Mouse (Mus musculus) brown adipose tissue, adult 24 weeks (tissue): ENCODE results near the gene Tctex1d1. TPM values are rescaled to one million over a fixed set of nuclear protein-coding genes. Genes with fewer than 3 reads are reported as not detected.

Source experiments
- H3K27ac ChIP-seq: fragments of 200-500 bp; replicated peaks from 2 replicates; pipeline ENCODE4 v1.5.1; 2012; ENCODE audit warnings: low read depth, mild to moderate bottlenecking, low read length
- H3K4me1 ChIP-seq: fragments of 200-500 bp; 2 replicates; pipeline ENCODE4 v1.6.1; 2012; ENCODE audit warnings: low read length, mixed read lengths; ENCODE audit not compliant: control insufficient read depth, insufficient read depth, insufficient read length
- H3K4me3 ChIP-seq: fragments of 200-500 bp; 2 replicates; pipeline ENCODE4 v1.5.1; 2012; ENCODE audit warnings: low read depth, mild to moderate bottlenecking, low read length, moderate library complexity; ENCODE audit not compliant: insufficient read depth
- polyA plus RNA-seq: library from polyadenylated mRNA; stranded (reverse); fragments of >200 nt; gene quantifications from 2 replicates; pipeline ENCODE4 v1.2.4, GENCODE M21; 2012; ENCODE audit not compliant: missing spikeins, insufficient read depth, insufficient read length

Tctex1d1 gene
- polyA plus RNA-seq, 1 experiment = not detected

DNA sequence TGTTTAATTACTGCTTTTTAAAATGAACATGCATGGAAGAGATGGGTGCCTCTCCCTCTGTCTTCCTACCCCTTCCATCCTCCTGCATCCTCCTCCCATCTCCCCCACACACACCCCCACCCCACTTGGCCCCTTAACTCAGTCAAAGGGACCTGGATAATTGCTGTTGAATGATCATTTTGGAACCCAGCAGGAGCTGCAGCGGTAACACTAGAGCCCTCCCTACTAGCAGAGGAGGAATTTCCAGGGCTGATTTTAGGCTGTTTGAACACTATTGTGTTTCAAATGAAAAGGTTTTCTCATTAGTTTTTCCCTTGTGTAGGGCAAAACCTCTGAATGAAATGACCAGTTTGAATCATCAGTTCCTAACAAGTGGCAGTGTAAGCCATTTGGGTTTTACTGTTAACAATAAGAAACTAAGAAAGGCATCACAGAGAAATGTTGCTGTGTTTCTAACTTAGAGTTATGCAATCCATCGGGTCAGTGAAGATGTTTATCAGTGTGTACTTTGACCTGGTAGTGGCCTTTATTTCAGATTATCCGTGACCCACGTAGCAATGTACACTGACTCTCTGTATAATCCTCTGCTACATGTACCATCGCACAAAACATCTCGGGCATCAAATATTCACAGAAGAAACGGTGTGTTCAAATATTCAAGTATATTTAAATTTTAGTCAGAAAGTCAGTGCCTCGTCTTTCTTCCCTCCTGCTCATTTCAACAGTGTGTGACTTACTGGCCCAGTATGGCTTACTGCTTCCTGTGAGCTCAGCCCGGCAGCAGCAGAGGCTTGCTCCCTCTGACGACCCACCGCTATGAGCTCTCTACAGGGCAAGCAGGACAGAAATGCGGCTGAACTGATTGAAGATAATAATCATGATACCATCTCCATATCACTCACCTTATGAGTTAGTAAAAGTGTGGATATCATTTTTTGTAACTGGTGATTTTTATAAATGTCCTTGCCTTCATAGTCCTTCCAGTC lies 1.8 kb upstream of the Tctex1d1 start:
- Histone ChIP-seq H3K4me3 (no peak overlapping the region), H3K4me1 (no peaks in the 10 kb centered on the region), H3K27ac (no peak overlapping the region)

DNA sequence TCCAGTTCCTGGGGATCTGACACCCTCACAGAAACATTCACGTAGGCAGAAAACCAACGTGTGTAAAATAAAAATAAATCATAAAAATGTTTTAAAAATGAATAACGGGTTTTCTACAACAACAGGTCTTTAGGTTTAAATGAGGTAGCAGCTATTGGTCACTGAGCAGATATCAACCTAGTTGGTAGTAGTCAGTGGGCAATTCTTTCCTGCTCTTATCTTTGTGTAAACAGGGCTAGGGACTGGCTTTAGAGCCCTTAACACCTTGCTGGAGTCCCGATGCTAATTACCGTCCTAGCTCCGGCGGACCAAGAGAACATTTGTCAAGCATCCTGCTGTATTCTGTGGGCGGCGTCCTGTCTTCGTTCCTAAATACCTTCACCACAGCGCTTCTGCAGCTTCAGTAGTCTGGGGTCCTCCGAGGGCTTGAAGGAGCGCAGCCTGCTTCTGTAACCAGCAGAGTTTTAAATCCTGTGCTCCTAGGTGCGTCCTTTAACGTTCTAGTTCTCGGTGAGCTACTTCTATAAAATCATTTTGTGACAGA lies 556 bp upstream of the Tctex1d1 start:
- no peak overlapping the region for H3K4me3 ChIP-seq
- H3K4me1 ChIP-seq = no peaks in the 10 kb centered on the region
- H3K27ac ChIP-seq = no peak overlapping the region

DNA sequence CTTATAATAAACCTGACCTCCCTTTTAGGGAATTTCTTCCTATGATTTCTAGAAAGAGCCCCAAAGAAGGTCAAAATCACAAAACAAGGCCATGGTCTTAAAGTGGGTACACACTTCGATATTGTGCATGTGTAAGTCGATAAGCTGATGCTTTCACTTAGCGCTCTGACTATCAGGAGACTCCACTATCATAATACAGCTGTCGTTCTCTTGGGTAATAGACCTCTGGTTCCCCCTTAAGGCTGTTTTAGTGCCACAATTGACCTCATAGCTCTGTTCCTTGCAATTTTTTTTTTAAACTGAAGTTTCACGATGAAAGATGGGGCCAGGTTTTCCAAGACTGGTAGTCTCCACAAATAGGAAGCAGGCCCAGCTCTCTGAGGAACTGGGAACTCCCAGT lies 979 bp downstream of the Tctex1d1 start:
- no peak overlapping the region for H3K27ac ChIP-seq
- H3K4me3 ChIP-seq = no peak overlapping the region
- no peaks in the 10 kb centered on the region for H3K4me1 ChIP-seq

DNA sequence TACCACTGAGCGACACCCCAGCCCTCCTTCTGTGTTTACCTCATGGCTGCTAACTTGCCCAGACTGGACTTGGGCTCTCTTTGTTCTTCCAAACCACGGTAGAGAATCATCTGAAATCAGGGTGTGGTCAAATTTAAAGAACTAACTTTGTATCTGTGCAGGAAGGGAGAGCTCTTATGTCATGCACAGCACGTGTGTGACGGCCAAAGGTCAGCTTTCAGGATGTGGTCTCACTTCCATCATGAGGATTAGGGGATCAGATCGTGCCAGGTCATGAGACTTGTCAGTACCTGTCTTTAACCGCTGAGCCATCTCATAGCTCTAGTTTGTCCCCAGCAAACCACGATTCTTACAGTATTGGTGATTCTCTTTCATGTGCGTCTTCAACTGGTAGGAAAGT lies 3.3 kb downstream of the Tctex1d1 start:
- no peak overlapping the region for H3K27ac ChIP-seq
- no peak overlapping the region for H3K4me3 ChIP-seq
- no peaks in the 10 kb centered on the region for H3K4me1 ChIP-seq

DNA sequence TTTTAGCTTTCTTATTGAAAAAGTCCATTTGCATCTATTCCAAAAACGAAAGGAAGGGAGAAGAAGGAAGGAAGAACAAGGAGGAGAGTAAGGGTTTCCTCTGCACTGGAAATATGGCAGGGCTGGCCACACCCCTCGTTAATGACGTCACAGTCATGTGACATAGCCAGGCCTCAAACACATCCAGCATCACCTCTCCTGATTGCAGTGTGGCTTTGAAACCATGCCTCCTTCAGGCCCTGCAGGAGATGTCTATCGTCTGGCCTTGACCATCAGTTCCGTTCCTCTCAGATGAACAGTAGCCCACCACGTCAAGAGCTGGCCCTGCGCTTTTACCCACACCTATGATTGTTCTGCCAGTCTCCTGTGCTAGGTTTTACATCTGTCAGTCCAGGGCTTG lies 7.8 kb downstream of the Tctex1d1 start:
- H3K27ac ChIP-seq = no peak overlapping the region
- no peak overlapping the region for H3K4me3 ChIP-seq
- no peaks in the 10 kb centered on the region for H3K4me1 ChIP-seq

DNA sequence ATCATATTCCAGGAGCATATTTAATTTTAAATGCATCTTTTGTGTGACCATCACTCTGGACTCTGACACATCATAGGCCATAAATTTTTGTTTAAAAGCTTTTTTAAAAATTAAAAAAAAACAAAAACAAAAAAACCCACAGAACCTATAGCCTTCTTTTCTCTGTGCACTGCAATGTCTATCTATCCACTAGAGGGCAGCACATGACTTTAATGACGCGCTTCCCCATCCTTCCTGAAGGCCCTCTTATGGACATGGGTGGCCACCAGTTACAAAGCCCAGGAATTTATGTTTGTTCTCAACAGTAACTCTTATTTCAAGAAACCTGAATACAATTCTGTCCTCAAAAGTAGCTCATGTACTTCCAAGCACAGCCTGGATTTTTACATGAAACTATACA lies 8.5 kb downstream of the Tctex1d1 start:
- no peak overlapping the region for H3K4me3 ChIP-seq
- no peaks in the 10 kb centered on the region for H3K4me1 ChIP-seq
- H3K27ac ChIP-seq = no peak overlapping the region

DNA sequence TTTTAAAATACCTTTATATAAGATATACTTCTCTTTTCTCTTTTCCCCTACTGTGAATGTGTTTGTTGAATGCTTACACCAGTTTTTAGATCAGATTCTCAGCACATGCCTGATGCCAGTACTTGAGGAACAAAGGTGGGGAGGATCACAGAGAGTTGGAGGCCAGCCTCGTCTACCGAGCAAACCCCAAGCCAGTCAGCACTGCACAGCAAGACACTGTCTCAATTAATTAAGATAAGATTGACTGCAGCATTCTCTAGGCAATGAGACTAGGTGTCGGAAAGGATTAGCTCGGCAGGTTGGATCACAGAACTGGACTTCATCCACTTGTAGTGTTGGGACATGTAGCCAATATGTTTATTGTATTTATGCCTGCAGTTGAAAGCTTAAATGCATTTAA lies 8.9 kb downstream of the Tctex1d1 start:
- Histone ChIP-seq H3K27ac (no peak overlapping the region), H3K4me3 (no peak overlapping the region), H3K4me1 (no peaks in the 10 kb centered on the region)

DNA sequence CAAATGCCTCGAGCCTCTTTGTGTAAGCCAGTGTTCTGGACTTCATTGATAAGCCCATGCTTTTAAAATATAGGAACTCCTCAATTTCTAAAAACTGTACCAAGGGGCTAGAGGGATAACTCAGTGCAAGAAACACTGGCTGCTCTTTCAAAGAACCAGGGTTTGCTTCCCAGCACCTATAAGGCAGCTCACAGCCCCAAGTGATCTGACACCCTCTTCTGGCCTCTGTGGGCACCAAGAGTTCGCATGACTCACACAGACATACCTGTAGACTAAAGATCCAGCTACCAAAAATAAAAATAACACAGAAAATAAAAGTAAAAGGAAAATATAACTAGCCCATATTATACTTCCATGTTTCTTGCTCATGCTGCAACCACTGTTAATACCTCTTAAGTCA lies 9.3 kb downstream of the Tctex1d1 start:
- Histone ChIP-seq H3K4me3 (no peak overlapping the region), H3K27ac (no peak overlapping the region), H3K4me1 (no peaks in the 10 kb centered on the region)

DNA sequence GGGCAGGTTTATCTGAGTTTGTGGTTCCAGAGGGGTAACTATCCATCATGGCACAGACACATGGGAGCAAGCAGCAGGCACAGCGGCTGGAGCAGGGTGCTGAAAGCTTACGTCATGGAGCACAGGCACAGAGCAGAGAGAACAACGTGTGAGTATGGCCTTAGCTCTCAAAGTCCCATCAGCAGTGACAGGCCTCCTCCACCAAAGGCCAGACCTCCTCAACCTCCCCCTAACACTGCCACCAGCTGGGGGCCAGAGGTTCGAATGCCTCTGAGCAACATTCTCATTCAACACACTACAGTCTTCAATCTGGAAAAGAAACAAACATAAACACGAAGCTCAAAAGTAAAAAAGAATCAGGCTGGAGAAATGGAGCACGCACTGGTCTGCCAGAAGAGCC lies 10.1 kb downstream of the Tctex1d1 start:
- Histone ChIP-seq H3K4me1 (no peaks in the 10 kb centered on the region), H3K27ac (no peak overlapping the region), H3K4me3 (no peak overlapping the region)

DNA sequence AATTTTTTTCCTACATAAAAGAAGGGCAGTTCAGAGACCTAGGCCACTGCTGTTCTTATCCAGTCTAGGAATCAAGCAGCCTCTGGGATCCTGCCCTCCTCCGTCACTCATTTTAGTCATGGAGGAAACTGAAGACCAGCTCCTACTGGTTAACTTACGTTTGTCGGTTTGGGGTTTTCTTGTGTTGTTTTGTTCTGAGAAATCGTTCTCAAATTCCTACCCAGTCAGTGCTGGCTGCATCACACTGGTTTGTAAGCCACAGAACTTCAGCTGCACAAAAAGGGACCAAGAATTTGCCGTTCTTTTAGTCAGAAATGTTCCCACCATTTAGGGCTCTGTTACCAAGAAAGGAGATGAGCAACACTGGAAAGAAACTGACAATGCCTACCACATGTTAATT lies 11.0 kb downstream of the Tctex1d1 start:
- Histone ChIP-seq H3K4me1 (no peaks in the 10 kb centered on the region), H3K27ac (no peak overlapping the region), H3K4me3 (no peak overlapping the region)

DNA sequence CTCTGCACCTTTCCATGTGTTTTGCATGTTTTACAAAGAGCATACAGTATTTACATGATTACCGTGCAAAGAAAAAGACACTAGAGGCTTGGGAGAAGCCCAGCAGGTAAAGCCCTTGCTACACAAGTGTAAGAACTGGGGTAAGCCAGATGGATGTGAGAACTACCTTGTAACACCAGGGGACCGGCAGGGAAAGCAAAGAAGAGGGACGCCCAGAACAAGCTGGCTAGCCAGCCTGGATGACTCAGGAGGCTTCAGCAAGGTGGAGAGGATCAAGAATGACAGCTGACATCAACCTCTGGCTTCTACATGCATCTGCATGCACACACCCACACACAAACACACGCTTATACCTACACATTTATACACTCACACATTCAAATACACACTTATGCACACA lies 11.6 kb downstream of the Tctex1d1 start:
- H3K4me3 ChIP-seq = no peak overlapping the region
- H3K27ac ChIP-seq = no peak overlapping the region
- no peaks in the 10 kb centered on the region for H3K4me1 ChIP-seq

DNA sequence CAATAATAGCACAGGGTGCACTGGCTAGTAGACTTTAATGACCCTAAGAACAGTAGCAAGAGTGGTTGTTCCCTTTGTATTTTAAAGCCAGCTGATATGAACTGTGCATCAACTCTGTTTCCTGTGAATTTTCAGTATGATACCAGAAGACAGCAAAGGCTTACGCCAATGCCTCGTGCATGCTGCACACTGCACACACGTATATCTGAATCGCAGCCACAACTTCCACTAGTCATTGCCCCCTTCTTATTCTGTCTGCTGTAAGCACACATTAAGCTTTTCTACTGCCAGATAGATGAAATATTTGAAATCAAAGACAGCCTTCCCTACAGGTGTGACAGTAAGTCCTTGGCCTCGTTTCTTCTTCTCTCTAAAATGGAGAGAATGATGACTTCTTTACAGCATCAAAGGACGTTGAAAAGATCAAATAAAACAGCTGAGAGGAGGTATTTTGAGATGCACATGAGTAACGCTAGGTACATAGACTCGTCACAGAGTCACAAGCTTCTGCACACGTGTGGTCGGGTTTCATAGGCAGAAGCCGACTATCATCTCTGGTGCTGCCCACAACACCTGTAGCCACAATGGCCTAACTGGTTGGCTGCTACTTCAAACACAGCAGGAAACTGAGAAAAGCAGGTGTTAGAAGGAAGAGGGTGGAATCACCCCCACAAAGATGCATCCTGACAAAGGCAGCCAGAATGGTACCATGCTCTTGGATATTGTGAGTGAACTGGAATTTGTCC lies 12.4 kb downstream of the Tctex1d1 start:
- no peak overlapping the region for H3K27ac ChIP-seq

DNA sequence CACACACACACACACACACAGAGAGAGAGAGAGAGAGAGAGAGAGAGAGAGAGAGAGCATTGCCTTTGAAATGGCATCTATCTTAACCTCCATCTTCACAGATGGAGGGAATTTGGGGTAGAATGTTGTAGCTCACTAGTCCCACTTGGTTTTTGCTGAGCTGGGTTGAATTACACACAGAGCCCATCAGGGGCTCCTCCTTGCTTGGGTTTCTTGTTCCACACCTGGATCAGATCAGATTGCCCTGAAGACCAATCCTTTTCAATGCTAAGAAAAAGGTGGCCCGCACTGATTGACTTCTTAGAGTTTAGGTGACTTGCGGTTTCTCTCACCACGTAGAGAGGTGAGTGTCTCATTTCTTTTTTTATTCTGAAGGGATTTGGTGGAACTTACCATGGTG lies 13.3 kb downstream of the Tctex1d1 start:
- H3K27ac ChIP-seq = no peak overlapping the region
- peaks cover 2% of the 10 kb centered on the region; the same call in 1 of the 2 replicates for H3K4me1 ChIP-seq
- H3K4me3 ChIP-seq = no peak overlapping the region

More for the DNA sequence above, 12.4 kb downstream of the Tctex1d1 start:
- no peak overlapping the region for H3K4me3 ChIP-seq
- no peaks in the 10 kb centered on the region for H3K4me1 ChIP-seq

DNA sequence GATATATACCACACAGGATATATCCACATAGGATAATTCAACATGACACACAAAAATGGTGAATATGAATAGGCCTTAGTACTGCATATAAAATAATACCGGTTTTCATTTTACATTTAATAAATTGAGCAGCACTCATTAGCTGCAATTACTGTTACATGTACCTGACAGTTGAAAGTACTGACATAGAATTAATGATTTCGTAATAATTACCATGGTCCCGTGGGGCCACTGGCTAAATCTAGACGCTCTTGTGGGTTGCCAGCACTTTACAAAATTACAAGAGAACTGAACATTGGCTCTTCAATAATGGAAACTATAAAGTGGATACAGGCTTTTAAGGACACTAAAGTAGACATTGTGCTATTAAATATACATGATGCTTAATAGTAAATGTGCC lies 26.3 kb downstream of the Tctex1d1 start:
- Histone ChIP-seq H3K4me3 (no peak overlapping the region), H3K4me1 (peaks cover 3% of the 10 kb centered on the region), H3K27ac (no peak overlapping the region)

DNA sequence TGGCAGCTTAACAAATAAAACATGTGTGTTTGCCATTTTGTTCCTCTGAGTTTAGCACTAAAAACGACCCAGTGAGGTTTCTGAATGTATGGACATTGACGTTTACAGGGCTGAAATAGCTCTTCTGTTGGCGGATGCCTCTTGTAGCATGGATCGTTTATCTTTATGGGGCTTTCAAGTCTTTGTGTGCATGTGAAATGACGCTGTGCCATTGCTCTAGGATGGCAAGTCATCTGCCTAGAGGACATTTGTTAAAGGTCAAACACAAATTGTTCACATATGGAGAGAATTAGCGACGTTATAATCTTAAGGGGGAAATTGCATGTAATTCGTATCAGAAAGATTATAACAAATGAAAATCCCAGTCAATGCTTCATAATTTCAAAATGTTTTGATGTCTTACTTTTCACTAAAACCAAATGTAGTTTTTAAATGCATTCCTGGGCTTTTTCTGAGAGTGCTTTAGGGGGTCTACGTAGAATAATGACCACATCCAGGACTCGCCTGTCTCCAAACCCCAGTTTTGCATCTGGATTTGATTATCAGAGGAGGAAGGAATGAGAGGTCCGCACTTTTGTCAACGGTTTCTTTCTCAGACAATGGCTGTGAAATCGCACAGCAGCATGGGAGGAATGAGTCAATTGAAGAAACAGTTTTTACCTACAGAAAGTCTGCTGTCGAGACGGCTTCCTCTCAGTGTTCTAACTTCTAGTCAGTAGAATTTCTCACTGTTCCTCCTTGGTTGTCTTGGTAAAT lies 27.0 kb downstream of the Tctex1d1 start:
- no peak overlapping the region for H3K27ac ChIP-seq
- H3K4me1 ChIP-seq = peaks cover 3% of the 10 kb centered on the region
- no peak overlapping the region for H3K4me3 ChIP-seq
